Mouse (Mus musculus) megakaryocyte progenitor cell, adult 5-6 weeks (primary cell): ENCODE measurements around the gene Ntng2. TPM values are rescaled to one million over a fixed set of nuclear protein-coding genes. Genes with fewer than 3 reads are reported as not detected.

Experiments used
- ATAC-seq: replicated peaks from 2 replicates; pipeline ENCODE4 v1.8.0; 2016; ENCODE audit warnings: mild to moderate bottlenecking, moderate TSS enrichment, inconsistent platforms; ENCODE audit not compliant: poor library complexity
- total RNA-seq, 2 experiments: library from RNA; stranded (forward) in 1 of 2; stranded (reverse) in 1 of 2; fragments of 157-497, 149-512 nt in 1 of 2; fragments of 200-1000 nt in 1 of 2; gene quantifications; 2 replicates each; pipeline versions ENCODE4 v1.2.3 to v1.2.4; 2015 to 2017

Gene Ntng2
- total RNA-seq, 2 experiments from 2014 or later, result 1.5 to 9.4 TPM

- ATAC-seq, result no peak
Measured at GRCm38 (mm10) chr2:29239329-29239728, 13.5 kb downstream of the Ntng2 start.

DNA sequence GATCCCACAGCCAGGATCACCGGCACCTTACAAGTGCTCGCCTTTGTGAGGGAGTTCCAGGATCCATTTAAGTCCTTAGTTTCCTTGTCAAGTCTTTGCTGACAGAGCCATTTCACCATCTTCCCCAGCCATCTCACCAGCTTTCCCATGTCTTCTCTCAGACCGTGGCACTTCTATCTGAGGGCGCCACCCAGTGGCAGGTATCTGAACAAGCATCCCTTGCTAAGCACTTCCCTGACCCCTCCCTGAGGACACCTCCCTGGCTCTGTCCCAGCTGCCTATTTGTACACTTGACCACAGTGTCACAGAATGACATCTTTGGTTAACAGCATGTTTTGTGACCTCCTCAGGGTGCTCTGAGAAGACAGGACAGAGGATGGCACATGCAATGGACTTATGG lies 15.2 kb downstream of the Ntng2 start:
- ATAC-seq, result peak; percentile 80

- ATAC-seq, result no peak
Measured at GRCm38 (mm10) chr2:29235811-29236210, 17.0 kb downstream of the Ntng2 start.

DNA sequence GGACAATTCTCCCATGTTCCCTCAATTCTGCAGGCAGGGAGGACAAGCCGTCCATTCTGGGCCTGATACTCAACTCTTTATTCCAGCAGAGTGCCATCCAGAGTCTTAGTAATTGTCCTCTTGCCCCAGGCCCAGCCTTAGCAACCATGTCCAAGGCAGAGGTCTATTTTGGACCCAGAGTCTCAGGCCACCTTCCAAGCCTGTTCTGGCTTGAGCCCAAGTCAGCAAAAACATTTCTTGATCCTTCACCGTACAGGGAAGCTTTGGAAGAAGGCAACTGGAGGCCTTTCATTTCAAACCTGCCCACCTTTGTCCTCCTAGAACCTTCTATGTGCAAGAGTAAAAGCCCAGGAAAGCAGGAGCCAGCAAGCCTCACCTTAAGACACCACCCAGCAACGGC lies 17.8 kb downstream of the Ntng2 start:
- no peak for ATAC-seq

- ATAC-seq, result no peak
Measured at GRCm38 (mm10) chr2:29234002-29234401, 18.8 kb downstream of the Ntng2 start.

GRCm38 (mm10) chr2:29230191-29230835 lies 22.5 kb downstream of the Ntng2 start:
- no peak for ATAC-seq

- no peak for ATAC-seq
Measured at GRCm38 (mm10) chr2:29226671-29227070, 26.1 kb downstream of the Ntng2 start.

- ATAC-seq, result no peak
Measured at GRCm38 (mm10) chr2:29223591-29224262, 29.1 kb downstream of the Ntng2 start.

GRCm38 (mm10) chr2:29222302-29222701 lies 30.5 kb downstream of the Ntng2 start:
- ATAC-seq, result peak; percentile 44

DNA sequence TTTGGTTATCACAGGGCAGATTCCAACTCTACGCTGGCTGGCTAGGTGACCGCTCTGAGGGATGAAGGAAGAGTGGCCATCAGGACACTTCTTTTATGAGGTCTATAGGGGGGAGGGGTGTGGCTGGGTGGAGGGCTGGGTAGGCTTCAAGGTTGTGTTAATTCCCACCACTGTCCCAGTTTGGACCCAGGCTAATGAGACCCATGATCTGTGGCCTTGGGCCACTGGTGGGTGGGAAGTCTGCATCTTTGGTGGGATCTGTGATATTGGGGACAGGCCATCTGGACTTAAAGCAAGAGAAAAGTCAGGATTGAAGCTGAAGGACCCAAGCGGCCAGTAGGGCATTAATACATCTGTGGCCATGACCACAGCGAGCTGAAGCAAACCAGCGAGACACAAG lies 34.0 kb downstream of the Ntng2 start:
- no peak for ATAC-seq

DNA sequence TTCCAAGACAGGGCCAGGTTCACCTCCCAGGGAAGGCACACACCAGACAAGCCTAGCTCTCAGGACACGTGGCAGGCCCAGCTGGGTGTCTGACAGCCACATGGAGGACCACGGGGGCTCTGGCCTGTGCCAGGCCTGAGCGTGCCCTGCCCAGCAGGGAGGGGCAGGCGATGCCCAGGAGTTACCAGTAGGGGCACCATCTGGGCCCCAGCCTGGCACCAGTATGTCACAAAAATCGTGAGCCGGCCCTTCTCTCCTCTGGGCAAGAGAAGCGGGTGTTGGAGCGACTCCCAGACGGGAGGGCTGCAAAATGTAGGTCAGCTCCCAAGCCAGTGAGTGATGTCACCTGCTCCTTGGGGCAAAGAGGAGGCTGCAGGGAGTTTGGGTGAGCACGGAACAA lies 34.9 kb downstream of the Ntng2 start:
- ATAC-seq, result no peak

- no peak for ATAC-seq
Measured at GRCm38 (mm10) chr2:29217042-29217441, 35.8 kb downstream of the Ntng2 start.

GRCm38 (mm10) chr2:29216286-29217012 lies 36.4 kb downstream of the Ntng2 start:
- ATAC-seq, result no peak; the same call in 1 of the 2 replicates

DNA sequence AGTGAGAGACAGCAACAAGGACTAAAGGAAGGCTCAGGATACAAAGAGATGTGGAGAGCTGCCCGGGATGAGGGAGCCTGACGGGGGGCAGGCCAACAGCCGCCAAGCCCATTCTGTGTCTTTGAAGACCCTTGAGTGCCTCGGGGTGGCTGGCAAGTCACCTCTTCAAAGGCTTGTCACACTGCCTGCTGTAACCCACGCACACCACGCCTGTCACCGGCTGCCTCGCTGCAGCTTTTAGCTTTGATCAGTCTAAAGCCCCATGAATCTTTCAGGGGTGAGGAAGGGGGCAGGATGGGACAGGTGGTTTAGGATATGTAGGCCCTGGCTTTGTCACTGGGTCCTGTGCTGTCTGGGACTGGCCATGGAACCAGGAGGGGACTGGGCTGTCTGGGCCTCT lies 46.6 kb downstream of the Ntng2 start:
- ATAC-seq, result no peak

- ATAC-seq, result no peak
Measured at GRCm38 (mm10) chr2:29201223-29201955, 51.4 kb downstream of the Ntng2 start.

- ATAC-seq, result peak; percentile 77
Measured at GRCm38 (mm10) chr2:29199909-29200308, 52.9 kb downstream of the Ntng2 start.

DNA sequence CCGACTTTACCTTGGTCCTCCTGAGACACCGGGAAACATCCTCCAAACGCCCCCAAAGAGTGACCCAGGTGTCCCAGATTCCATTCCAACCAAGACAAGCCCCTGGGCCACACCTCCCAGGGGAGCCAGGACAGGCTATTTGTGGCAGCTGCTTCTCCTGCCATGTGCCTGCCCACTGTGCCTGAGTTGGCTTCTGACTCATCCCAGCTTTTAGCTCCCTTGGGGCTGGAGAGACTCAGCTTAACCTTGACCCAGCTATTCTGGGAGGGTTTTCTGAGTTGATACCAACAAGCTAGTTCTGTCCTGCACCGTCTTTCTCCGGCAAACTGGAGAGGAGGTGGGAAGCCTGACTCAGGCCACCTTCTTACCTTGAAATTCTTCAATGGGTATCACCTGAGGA lies 54.4 kb downstream of the Ntng2 start:
- no peak for ATAC-seq

DNA sequence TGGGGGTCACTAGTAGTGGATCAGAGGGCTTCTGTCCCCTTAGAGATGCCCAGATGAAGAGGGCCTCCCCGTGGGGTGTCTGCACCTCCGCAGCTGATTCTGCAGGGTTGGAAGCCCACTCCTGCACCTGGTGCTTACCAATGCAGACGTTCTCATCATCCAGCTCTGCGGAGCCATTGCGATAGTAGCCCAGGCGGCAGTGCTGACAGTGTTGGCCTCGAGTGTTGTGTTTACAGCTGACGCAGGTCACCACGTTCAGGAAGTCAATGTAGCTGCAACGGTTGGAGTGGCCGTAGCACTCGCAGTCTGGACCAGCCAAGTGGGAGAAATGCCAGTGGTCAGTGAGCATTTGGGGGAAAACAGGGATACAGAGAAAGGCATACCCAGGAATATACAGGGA lies 56.0 kb downstream of the Ntng2 start:
- ATAC-seq, result no peak

GRCm38 (mm10) chr2:29194547-29195463 lies 58.0 kb downstream of the Ntng2 start:
- peak; percentile 78 for ATAC-seq
